Mouse (Mus musculus): ENCODE data around the gene Metrn. TPM values are rescaled to one million over a fixed set of nuclear protein-coding genes. Genes with fewer than 3 reads are reported as not detected.

Gene Metrn
- polyA plus RNA-seq, 1 experiment from 2014 or later, result 50.1 TPM

Small RNA genes within 50 kb of the gene (microRNA-seq; reads per million reads assigned to microRNA genes)
- not detected for gene Gm25083
- 1.7 reads per million for gene Mir3082
- gene Mir6966, result not detected

Other genes with a start within 250 kb of the Metrn start
- 9.1 and 11.1 TPM in 2 replicates for gene Sox8, start 226.4 kb downstream of the Metrn start, polyA plus RNA-seq (2015; fragmentation: Nextera tagmentation; extraction: Ambion mirVana)
- 28.7 and 33.8 TPM in 2 replicates for gene Lmf1, start 218.1 kb downstream of the Metrn start, polyA plus RNA-seq (2015; fragmentation: Nextera tagmentation; extraction: Ambion mirVana)
- 5.8 and 10.3 TPM in 2 replicates for gene Gng13, start 80.0 kb downstream of the Metrn start, polyA plus RNA-seq (2015; fragmentation: Nextera tagmentation; extraction: Ambion mirVana)
- 31.6 and 35.9 TPM in 2 replicates for gene Chtf18, start 69.7 kb downstream of the Metrn start, polyA plus RNA-seq (2015; fragmentation: Nextera tagmentation; extraction: Ambion mirVana)
- gene Rpusd1, start 69.5 kb downstream of the Metrn start, polyA plus RNA-seq (2015; fragmentation: Nextera tagmentation; extraction: Ambion mirVana), result 28.0 and 28.9 TPM in 2 replicates
- 0.83 TPM in 1 of 2 replicates, not detected in the other for gene Mslnl, start 61.1 kb downstream of the Metrn start, polyA plus RNA-seq (2015; fragmentation: Nextera tagmentation; extraction: Ambion mirVana)
- 0.17 and 0.42 TPM in 2 replicates for gene Msln, start 42.8 kb downstream of the Metrn start, polyA plus RNA-seq (2015; fragmentation: Nextera tagmentation; extraction: Ambion mirVana)
- gene Narfl, start 23.4 kb downstream of the Metrn start, polyA plus RNA-seq (2015; fragmentation: Nextera tagmentation; extraction: Ambion mirVana), result 24.7 and 24.9 TPM in 2 replicates
- 74.6 and 89.5 TPM in 2 replicates for gene Haghl, start 11.5 kb downstream of the Metrn start, polyA plus RNA-seq (2015; fragmentation: Nextera tagmentation; extraction: Ambion mirVana)
- 0.20 and 0.25 TPM in 2 replicates for gene Ccdc78, start 10.6 kb downstream of the Metrn start, polyA plus RNA-seq (2015; fragmentation: Nextera tagmentation; extraction: Ambion mirVana)
- 65.3 and 78.1 TPM in 2 replicates for gene Fam173a, start 4.2 kb downstream of the Metrn start, polyA plus RNA-seq (2015; fragmentation: Nextera tagmentation; extraction: Ambion mirVana)
- gene AC134908.4, start 1.5 kb downstream of the Metrn start, polyA plus RNA-seq (2015; fragmentation: Nextera tagmentation; extraction: Ambion mirVana), result not detected in 2 replicates
- gene Fbxl16, start 11.9 kb upstream of the Metrn start, polyA plus RNA-seq (2015; fragmentation: Nextera tagmentation; extraction: Ambion mirVana), result 3.6 and 4.2 TPM in 2 replicates
- gene Wdr24, start 26.5 kb upstream of the Metrn start, polyA plus RNA-seq (2015; fragmentation: Nextera tagmentation; extraction: Ambion mirVana), result 26.5 and 30.0 TPM in 2 replicates
- gene Jmjd8, start 31.7 kb upstream of the Metrn start, polyA plus RNA-seq (2015; fragmentation: Nextera tagmentation; extraction: Ambion mirVana), result 48.3 and 52.8 TPM in 2 replicates
- 319 and 353 TPM in 2 replicates for gene Stub1, start 36.3 kb upstream of the Metrn start, polyA plus RNA-seq (2015; fragmentation: Nextera tagmentation; extraction: Ambion mirVana)
- 1.4 and 2.7 TPM in 2 replicates for gene Rhbdl1, start 40.2 kb upstream of the Metrn start, polyA plus RNA-seq (2015; fragmentation: Nextera tagmentation; extraction: Ambion mirVana)
- 1.3 and 2.9 TPM in 2 replicates for gene Gm20683, start 44.6 kb upstream of the Metrn start, polyA plus RNA-seq (2015; fragmentation: Nextera tagmentation; extraction: Ambion mirVana)
- 26.4 and 31.4 TPM in 2 replicates for gene Rhot2, start 47.7 kb upstream of the Metrn start, polyA plus RNA-seq (2015; fragmentation: Nextera tagmentation; extraction: Ambion mirVana)
- 30.0 and 31.2 TPM in 2 replicates for gene Wdr90, start 64.4 kb upstream of the Metrn start, polyA plus RNA-seq (2015; fragmentation: Nextera tagmentation; extraction: Ambion mirVana)
- gene Mcrip2, start 71.6 kb upstream of the Metrn start, polyA plus RNA-seq (2015; fragmentation: Nextera tagmentation; extraction: Ambion mirVana), result 11.1 and 13.4 TPM in 2 replicates
- 47.1 and 50.6 TPM in 2 replicates for gene Mettl26, start 77.9 kb upstream of the Metrn start, polyA plus RNA-seq (2015; fragmentation: Nextera tagmentation; extraction: Ambion mirVana)
- gene Wfikkn1, start 83.7 kb upstream of the Metrn start, polyA plus RNA-seq (2015; fragmentation: Nextera tagmentation; extraction: Ambion mirVana), result 0.56 and 0.73 TPM in 2 replicates
- 32.9 and 36.6 TPM in 2 replicates for gene Rab40c, start 122.6 kb upstream of the Metrn start, polyA plus RNA-seq (2015; fragmentation: Nextera tagmentation; extraction: Ambion mirVana)
- 50.6 and 53.8 TPM in 2 replicates for gene Pigq, start 147.8 kb upstream of the Metrn start, polyA plus RNA-seq (2015; fragmentation: Nextera tagmentation; extraction: Ambion mirVana)
- gene Nhlrc4, start 147.8 kb upstream of the Metrn start, polyA plus RNA-seq (2015; fragmentation: Nextera tagmentation; extraction: Ambion mirVana), result not detected in 2 replicates
- gene A930017K11Rik, start 155.4 kb upstream of the Metrn start, polyA plus RNA-seq (2015; fragmentation: Nextera tagmentation; extraction: Ambion mirVana), result 0.18 and 0.26 TPM in 2 replicates
- gene Capn15, start 188.7 kb upstream of the Metrn start, polyA plus RNA-seq (2015; fragmentation: Nextera tagmentation; extraction: Ambion mirVana), result 23.4 and 24.2 TPM in 2 replicates